Mouse (Mus musculus) thymus, postnatal 4 days (tissue): ENCODE measurements around the gene Hoxc6.
A peak's percentile ranks its signal among the peaks of the same experiment; 100 is the strongest.

Experiments
- DNase-seq: peaks from one replicate; pipeline ENCODE4 v3.0.0; 2021

Hoxc6 gene

GRCm38 (mm10) chr15:102969296-102969695 is 28.8 kb upstream of the Hoxc6 start:
- DNase-seq, result no peak

GRCm38 (mm10) chr15:102970740-102971139 is 27.3 kb upstream of the Hoxc6 start:
- DNase-seq, result peak; percentile 34

GRCm38 (mm10) chr15:102972254-102972653 is 25.8 kb upstream of the Hoxc6 start:
- DNase-seq, result no peak

GRCm38 (mm10) chr15:102972753-102973152 is 25.3 kb upstream of the Hoxc6 start:
- DNase-seq, result no peak

GRCm38 (mm10) chr15:102975034-102975433 is 23.0 kb upstream of the Hoxc6 start:
- DNase-seq, result no peak

GRCm38 (mm10) chr15:102975688-102976111 is 22.4 kb upstream of the Hoxc6 start:
- no peak for DNase-seq

- DNase-seq, result no peak
These were observed 21.9 kb upstream of the Hoxc6 start, which contains the start of gene Hoxc9 for GRCm38 (mm10) chr15:102976171-102976570. Gene Hoxc9 (plus strand): TSS chr15:102976439.

- no peak for DNase-seq
These were observed 21.2 kb upstream of the Hoxc6 start for GRCm38 (mm10) chr15:102976631-102977422.

- DNase-seq, result no peak
These were observed 20.6 kb upstream of the Hoxc6 start for GRCm38 (mm10) chr15:102977423-102977974.

GRCm38 (mm10) chr15:102978615-102979515 is 19.2 kb upstream of the Hoxc6 start:
- DNase-seq, result no peak

- no peak for DNase-seq
These were observed 18.1 kb upstream of the Hoxc6 start for GRCm38 (mm10) chr15:102979936-102980335.

- DNase-seq, result no peak
These were observed 17.7 kb upstream of the Hoxc6 start for GRCm38 (mm10) chr15:102980352-102980751.

- no peak for DNase-seq
These were observed 17.1 kb upstream of the Hoxc6 start for GRCm38 (mm10) chr15:102980912-102981311.

GRCm38 (mm10) chr15:102981379-102982288 is 16.4 kb upstream of the Hoxc6 start:
- no peak for DNase-seq

GRCm38 (mm10) chr15:102983716-102984115 is 14.3 kb upstream of the Hoxc6 start:
- DNase-seq, result no peak

- no peak for DNase-seq
These were observed 13.5 kb upstream of the Hoxc6 start for GRCm38 (mm10) chr15:102984521-102984920.

GRCm38 (mm10) chr15:102984925-102985324 is 13.1 kb upstream of the Hoxc6 start:
- DNase-seq, result no peak

- peak; percentile 93 for DNase-seq
These were observed 10.8 kb upstream of the Hoxc6 start for GRCm38 (mm10) chr15:102987124-102987833.

GRCm38 (mm10) chr15:102988078-102988477 is 10.0 kb upstream of the Hoxc6 start:
- DNase-seq, result no peak

GRCm38 (mm10) chr15:102990461-102991397 is 7.3 kb upstream of the Hoxc6 start, which contains the start of gene Hoxc8:
Gene Hoxc8 (plus strand): TSS chr15:102990607.
- no peak for DNase-seq
